Mouse (Mus musculus): ENCODE measurements around the gene Pecr.

The Pecr gene

GRCm38 (mm10) chr1:72283992-72284485 lies at the start of gene Pecr, which contains the start of gene Tmem169:
Gene Pecr, minus strand, starts transcription at chr1:72284314.
Gene Tmem169, plus strand, starts transcription at chr1:72284369.
- in situ Hi-C loops (cut with MboI, MseI), result loop anchor here in 1 of 2 experiments (10.0 kb wide), 1 partner anchor 431 kb away; the partner anchor contains the start of gene Rpl37a

- in situ Hi-C loops (cut with MboI, MseI), result no loop called here
Observed at GRCm38 (mm10) chr1:72326162-72326821, 42.2 kb upstream of the Pecr start.

GRCm38 (mm10) chr1:72323248-72323647 lies 39.1 kb upstream of the Pecr start:
- in situ Hi-C loops (cut with MboI, MseI), result loop anchor here in 1 of 2 experiments (25.0 kb wide), 1 partner anchor 539 kb away; the partner anchor contains the start of gene Igfbp5

GRCm38 (mm10) chr1:72320759-72321158 lies 36.6 kb upstream of the Pecr start:
- in situ Hi-C loops (cut with MboI, MseI), result loop anchor here in 1 of 2 experiments (25.0 kb wide), 1 partner anchor 542 kb away; the partner anchor contains the start of gene Igfbp5

GRCm38 (mm10) chr1:72316901-72317300 lies 32.8 kb upstream of the Pecr start:
- in situ Hi-C loops (cut with MboI, MseI), result loop anchor here (5.0 to 25.0 kb wide), 3 partner anchors 255 to 548 kb away; partner anchors contain the start of gene Igfbp5 (in 1 of the 2)

- in situ Hi-C loops (cut with MboI, MseI), result loop anchor here (5.0 to 25.0 kb wide), 3 partner anchors 256 to 548 kb away; partner anchors contain the start of gene Igfbp5 (in 1 of the 2)
Observed at GRCm38 (mm10) chr1:72316409-72316808, 32.3 kb upstream of the Pecr start.

- in situ Hi-C loops (cut with MboI, MseI), result loop anchor here (5.0 to 25.0 kb wide), 3 partner anchors 257 to 549 kb away; partner anchors contain the start of gene Igfbp5 (in 1 of the 2)
Observed at GRCm38 (mm10) chr1:72315447-72315846, 31.3 kb upstream of the Pecr start.

GRCm38 (mm10) chr1:72313399-72314039 lies 29.4 kb upstream of the Pecr start:
- in situ Hi-C loops (cut with MboI, MseI), result loop anchor here (10.0 to 25.0 kb wide), 2 partner anchors 549 to 551 kb away; partner anchors contain the start of gene Igfbp5 (in 1 of the 2)

GRCm38 (mm10) chr1:72312701-72313398 lies 28.7 kb upstream of the Pecr start:
- in situ Hi-C loops (cut with MboI, MseI), result loop anchor here (10.0 to 25.0 kb wide), 2 partner anchors 549 to 552 kb away; partner anchors contain the start of gene Igfbp5 (in 1 of the 2)

GRCm38 (mm10) chr1:72309744-72310424 lies 25.8 kb upstream of the Pecr start:
- in situ Hi-C loops (cut with MboI, MseI), result loop anchor here (5.0 to 25.0 kb wide), 5 partner anchors 272 to 755 kb away; partner anchors contain the start of genes Atic (in 1 of the 2), Igfbp5 (in 1 of the 2), Rpl37a (in 1 of the 2) and Smarcal1 (in 1 of the 2)

- in situ Hi-C loops (cut with MboI, MseI), result loop anchor here (5.0 to 25.0 kb wide), 4 partner anchors 273 to 754 kb away; partner anchors contain the start of genes Atic (in 1 of the 2), Igfbp5 (in 1 of the 2), Rpl37a (in 1 of the 2) and Smarcal1 (in 1 of the 2)
Observed at GRCm38 (mm10) chr1:72308919-72309318, 24.8 kb upstream of the Pecr start.

- in situ Hi-C loops (cut with MboI, MseI), result loop anchor here (5.0 to 25.0 kb wide), 4 partner anchors 275 to 753 kb away; partner anchors contain the start of genes Atic (in 1 of the 2), Igfbp5 (in 1 of the 2), Rpl37a (in 1 of the 2) and Smarcal1 (in 1 of the 2)
Observed at GRCm38 (mm10) chr1:72307317-72307798, 23.2 kb upstream of the Pecr start, which contains the start of gene Xrcc5. Gene Xrcc5, plus strand, starts transcription at chr1:72307421.

- in situ Hi-C loops (cut with MboI, MseI), result loop anchor here (5.0 to 25.0 kb wide), 4 partner anchors 276 to 752 kb away; partner anchors contain the start of genes Atic (in 1 of the 2), Igfbp5 (in 1 of the 2), Rpl37a (in 1 of the 2) and Smarcal1 (in 1 of the 2)
Observed at GRCm38 (mm10) chr1:72306679-72307181, 22.6 kb upstream of the Pecr start.

GRCm38 (mm10) chr1:72306241-72306640 lies 22.1 kb upstream of the Pecr start:
- in situ Hi-C loops (cut with MboI, MseI), result loop anchor here (5.0 to 25.0 kb wide), 4 partner anchors 276 to 751 kb away; partner anchors contain the start of genes Atic (in 1 of the 2), Igfbp5 (in 1 of the 2), Rpl37a (in 1 of the 2) and Smarcal1 (in 1 of the 2)

GRCm38 (mm10) chr1:72301845-72302244 lies 17.7 kb upstream of the Pecr start:
- in situ Hi-C loops (cut with MboI, MseI), result loop anchor here (10.0 to 25.0 kb wide), 3 partner anchors 413 to 747 kb away; partner anchors contain the start of genes Atic (in 1 of the 2), Igfbp5 (in 1 of the 2) and Rpl37a (in 1 of the 2)

- in situ Hi-C loops (cut with MboI, MseI), result no loop called here
Observed at GRCm38 (mm10) chr1:72295746-72296145, 11.6 kb upstream of the Pecr start.

- in situ Hi-C loops (cut with MboI, MseI), result no loop called here
Observed at GRCm38 (mm10) chr1:72293869-72294663, 10.0 kb upstream of the Pecr start.

- in situ Hi-C loops (cut with MboI, MseI), result no loop called here
Observed at GRCm38 (mm10) chr1:72291925-72292324, 7.8 kb upstream of the Pecr start.
